Mouse (Mus musculus): ENCODE results near the gene Foxc2.

DNA sequence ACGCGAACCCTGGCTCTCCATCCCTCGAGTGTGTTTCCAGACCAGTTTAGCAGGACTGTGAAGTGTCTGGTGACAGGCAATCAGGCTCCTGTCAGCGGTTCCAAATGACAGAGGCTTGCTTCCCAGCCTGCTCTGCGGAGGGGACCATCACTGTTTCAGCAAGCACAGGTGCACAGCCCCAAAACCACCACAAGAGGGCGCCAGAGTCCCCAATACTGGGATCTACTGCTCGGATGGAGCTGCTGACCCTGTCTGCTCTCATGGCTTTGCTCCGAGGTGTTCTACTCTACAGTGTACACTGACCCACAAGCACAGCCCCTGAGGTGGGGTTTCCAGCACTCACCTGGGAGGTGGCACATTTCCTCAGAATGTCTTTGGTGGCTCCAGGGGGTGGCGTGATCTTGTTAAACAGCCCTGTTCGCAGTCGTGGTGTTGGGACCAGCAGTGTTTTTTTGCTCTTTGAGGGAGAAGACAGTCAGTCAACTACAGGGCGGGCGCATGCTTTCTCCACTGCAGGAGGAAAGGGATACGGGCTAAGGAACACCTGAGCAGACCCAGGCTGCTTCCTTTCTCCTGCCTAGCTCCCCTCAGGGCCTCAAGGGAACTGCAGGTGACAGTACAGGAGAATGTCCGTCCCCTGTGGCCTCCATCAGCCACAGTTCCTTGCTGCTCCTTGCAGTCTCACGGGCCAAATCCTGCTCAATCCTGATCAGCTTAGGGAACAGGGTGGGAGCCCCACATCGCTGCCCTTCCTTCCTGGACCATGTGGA lies 11.7 kb upstream of the Foxc2 start:
- TF ChIP-seq POLR2A (IDR thresholded peaks at IDR 0.05; ENCODE audit: low read depth, low read length) (no peak), CTCF (IDR thresholded peaks at IDR 0.05; ENCODE audit: borderline replicate concordance, insufficient read depth, low read length) (peak; percentile 86)

All from embryonic fibroblast, embryonic 13.5 days (primary cell).